In the genomic region with DNA sequence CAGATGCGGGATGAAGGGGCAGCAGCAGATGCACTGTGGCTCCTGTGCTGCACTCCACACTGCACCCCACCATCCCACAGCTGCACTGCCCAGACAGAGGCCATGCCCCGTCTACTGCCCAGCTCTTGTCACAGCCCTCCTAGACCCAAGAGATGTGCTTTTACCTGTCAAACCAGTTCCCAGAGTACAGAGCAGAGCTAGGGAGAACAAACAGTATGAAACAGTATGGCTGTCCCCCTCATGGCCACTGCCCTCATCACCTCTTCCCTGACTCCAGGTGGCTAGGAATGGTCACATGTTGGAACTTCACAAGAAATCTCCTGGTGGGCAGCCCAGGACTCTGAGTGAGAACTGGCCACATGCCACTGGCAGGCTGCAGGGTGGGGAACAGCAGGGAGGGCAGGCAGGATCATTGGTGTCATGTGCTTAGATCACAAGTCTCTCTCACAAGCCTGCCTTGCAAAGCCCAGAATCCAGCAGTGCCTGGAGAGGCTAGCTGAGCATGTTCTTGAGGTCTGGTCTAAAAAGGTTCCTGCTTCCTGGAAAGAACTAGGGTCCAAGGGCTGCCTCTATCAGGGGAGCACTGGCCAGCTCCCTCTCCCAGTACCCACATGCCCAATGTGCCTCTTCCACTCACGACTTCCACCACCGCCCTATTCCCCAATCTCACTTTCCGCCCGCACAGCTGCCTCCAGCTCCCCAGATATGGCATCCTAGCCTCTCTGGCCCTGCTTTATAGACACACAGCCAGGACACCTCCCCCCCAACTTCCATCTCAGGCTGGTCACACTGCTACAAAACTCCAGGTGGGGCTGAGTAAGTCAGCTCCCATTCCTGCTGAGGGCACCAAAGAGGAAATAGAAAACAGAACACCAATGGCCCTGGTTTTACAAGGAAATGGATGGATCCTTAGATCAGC, we compare ENCODE assay signal across 9 mouse cellular contexts. TPM values are rescaled to one million over a fixed set of nuclear protein-coding genes. Genes with fewer than 3 reads are reported as not detected.
DNase-seq lines count a peak whose midpoint lies in the region; ATAC-seq and TF ChIP-seq lines count a peak whose summit lies in the region.
"Had no signal": no experiment of that assay in that cellular context is flagged by ENCODE, and none has a peak within 500 bp of the region (broad histone marks: within the 10 kb centered on the region; RNA-seq: fewer than 3 reads in every experiment).

No protein-coding gene starts in this region.

- H3K9me3 ChIP-seq in forebrain, embryonic 14.5 days (replicated peaks; ENCODE audit: control insufficient read depth, low read length), result no peaks in the 10 kb centered on the region
- H3K9me3 ChIP-seq in forebrain, embryonic 11.5 days (ENCODE audit: control insufficient read depth, low read length), result no peaks in the 10 kb centered on the region
- H3K9me3 ChIP-seq in megakaryocyte, embryonic 14.5 days, result no peaks in the 10 kb centered on the region
- H3K9me3 ChIP-seq in intestine, postnatal 0 days (ENCODE audit: control insufficient read depth), result no peaks in the 10 kb centered on the region
- no peaks in the 10 kb centered on the region for H3K9me3 ChIP-seq in stomach, embryonic 15.5 days

- no peak overlapping the region for H3K4me3 ChIP-seq in forebrain, embryonic 14.5 days (ENCODE audit: low read depth, low read length)
- H3K4me3 ChIP-seq in forebrain, embryonic 11.5 days (ENCODE audit: low read depth, low read length), result no peak overlapping the region
- H3K4me3 ChIP-seq in megakaryocyte, embryonic 14.5 days (replicated peaks), result peak overlapping the region; percentile 82
- H3K4me3 ChIP-seq in intestine, postnatal 0 days (ENCODE audit: low read depth, low read length), result no peak overlapping the region
- H3K4me3 ChIP-seq in stomach, embryonic 15.5 days (replicated peaks), result no peak overlapping the region

- no peak overlapping the region for H3K4me2 ChIP-seq in forebrain, embryonic 14.5 days (ENCODE audit: low read length)
- no peak overlapping the region for H3K4me2 ChIP-seq in forebrain, embryonic 11.5 days (ENCODE audit: low read depth, low read length, severe bottlenecking)
- H3K4me2 ChIP-seq in intestine, postnatal 0 days (replicated peaks; ENCODE audit: low read depth), result no peak overlapping the region; the same call in 1 of the 2 replicates
- H3K4me2 ChIP-seq in stomach, embryonic 15.5 days, result peak overlapping the region; percentile 23; the same call in 1 of the 2 replicates

- ATAC-seq in forebrain, embryonic 14.5 days, result no peak
- ATAC-seq in forebrain, embryonic 11.5 days (replicated peaks; ENCODE audit: low FRiP score), result no peak
- no peak for ATAC-seq in megakaryocyte, adult 5-6 weeks (ENCODE audit: poor library complexity, severe bottlenecking)
- ATAC-seq in intestine, postnatal 0 days, result no peak
- no peak for ATAC-seq in stomach, embryonic 15.5 days (ENCODE audit: insufficient read depth, low FRiP score, low read depth)
- ATAC-seq: inflammation-experienced regulatory T-cells, adult 6 months had no signal

- DNase-seq in forebrain, embryonic 14.5 days (ENCODE audit: low spot score), result no peak
- no peak for DNase-seq in forebrain, embryonic 11.5 days (ENCODE audit: low spot score)
- DNase-seq in testis, postnatal 14 days (ENCODE audit: low spot score), result no peak
- DNase-seq in embryo, embryonic 10 days (ENCODE audit: low spot score), result no peak

- no peaks in the 10 kb centered on the region for H3K27me3 ChIP-seq in forebrain, embryonic 14.5 days (replicated peaks; ENCODE audit: control insufficient read depth, insufficient read depth, low read length)
- no peaks in the 10 kb centered on the region for H3K27me3 ChIP-seq in forebrain, embryonic 11.5 days (ENCODE audit: control insufficient read depth, insufficient read depth, low read length)
- no peaks in the 10 kb centered on the region for H3K27me3 ChIP-seq in megakaryocyte, embryonic 14.5 days (replicated peaks)
- H3K27me3 ChIP-seq in intestine, postnatal 0 days (replicated peaks; ENCODE audit: control insufficient read depth, insufficient read depth, low read length), result no peaks in the 10 kb centered on the region
- H3K27me3 ChIP-seq in stomach, embryonic 15.5 days (replicated peaks), result no peaks in the 10 kb centered on the region

- peaks cover 25% of the 10 kb centered on the region for H3K36me3 ChIP-seq in forebrain, embryonic 14.5 days (ENCODE audit: control insufficient read depth, insufficient read depth, low read length)
- no peaks in the 10 kb centered on the region for H3K36me3 ChIP-seq in forebrain, embryonic 11.5 days (ENCODE audit: control insufficient read depth, insufficient read depth, low read length)
- H3K36me3 ChIP-seq in megakaryocyte, embryonic 14.5 days (replicated peaks; ENCODE audit: low read length), result peaks cover 60% of the 10 kb centered on the region
- H3K36me3 ChIP-seq in intestine, postnatal 0 days (ENCODE audit: control insufficient read depth, insufficient read depth), result peaks cover 12% of the 10 kb centered on the region; the same call in 1 of the 2 replicates
- peaks cover 18% of the 10 kb centered on the region for H3K36me3 ChIP-seq in stomach, embryonic 15.5 days

- peak overlapping the region; percentile 10; the same call in 1 of the 2 replicates for H3K9ac ChIP-seq in forebrain, embryonic 14.5 days (ENCODE audit: low read length)
- no peak overlapping the region for H3K9ac ChIP-seq in forebrain, embryonic 11.5 days (ENCODE audit: low read length)
- H3K9ac ChIP-seq in intestine, postnatal 0 days (ENCODE audit: low read depth, low read length), result no peak overlapping the region
- H3K9ac ChIP-seq in stomach, embryonic 15.5 days, result 0 out of 2 replicates have a peak overlapping the region, but pooled peaks have one; percentile 0

- TF ChIP-seq CTCF in intestine, postnatal 0 days (IDR thresholded peaks at IDR 0.05; ENCODE audit: low read depth), result no peak

- 92% methylated on average over 6 of the region's 6 CpGs for WGBS in forebrain, embryonic 14.5 days
- WGBS in forebrain, embryonic 11.5 days, result 92% methylated on average over 6 of the region's 6 CpGs
- WGBS in intestine, postnatal 0 days, result 91% methylated on average over 6 of the region's 6 CpGs
- 83% methylated on average over 6 of the region's 6 CpGs for WGBS in stomach, embryonic 15.5 days

- peaks cover 19% of the 10 kb centered on the region for H3K4me1 ChIP-seq in forebrain, embryonic 14.5 days (ENCODE audit: control insufficient read depth, insufficient read depth, low read length)
- peaks cover 11% of the 10 kb centered on the region for H3K4me1 ChIP-seq in forebrain, embryonic 11.5 days (replicated peaks; ENCODE audit: control insufficient read depth, insufficient read depth, low read length)
- peaks cover 87% of the 10 kb centered on the region for H3K4me1 ChIP-seq in megakaryocyte, embryonic 14.5 days
- peaks cover 12% of the 10 kb centered on the region; the same call in 1 of the 2 replicates for H3K4me1 ChIP-seq in intestine, postnatal 0 days (replicated peaks; ENCODE audit: control insufficient read depth, insufficient read depth, low read length)
- peaks cover 40% of the 10 kb centered on the region for H3K4me1 ChIP-seq in stomach, embryonic 15.5 days

- H3K27ac ChIP-seq in forebrain, embryonic 14.5 days (ENCODE audit: low read depth, low read length), result no peak overlapping the region
- H3K27ac ChIP-seq in forebrain, embryonic 11.5 days (ENCODE audit: low read depth, low read length), result no peak overlapping the region
- H3K27ac ChIP-seq in intestine, postnatal 0 days (ENCODE audit: low read depth, low read length), result peak overlapping the region; percentile 15; the same call in 1 of the 2 replicates
- H3K27ac ChIP-seq in stomach, embryonic 15.5 days, result peak overlapping the region; percentile 36

RNA-seq across cellular contexts. Expression of a gene that starts 4.6 kb away (rescaled TPM):
- 12.6 and 13.5 TPM in 2 replicates for polyA plus RNA-seq in forebrain, embryonic 14.5 days (2014; fragmentation: Nextera tagmentation; extraction: Ambion mirVana)
- polyA plus RNA-seq in forebrain, embryonic 11.5 days (2014; fragmentation: Nextera tagmentation; extraction: Ambion mirVana), result 5.1 and 7.8 TPM in 2 replicates
- polyA plus RNA-seq in megakaryocyte, embryonic 14.5 days (2012; ENCODE audit: insufficient read depth, low replicate concordance), result 88.1 and 108 TPM in 2 replicates
- total RNA-seq in megakaryocyte, adult 5-6 weeks (2015), result 10.4 and 13.1 TPM in 2 replicates
- total RNA-seq in megakaryocyte, adult 5-6 weeks (2017), result 14.1 and 14.3 TPM in 2 replicates
- 13.9 and 15.0 TPM in 2 replicates for polyA plus RNA-seq in intestine, postnatal 0 days (2015; fragmentation: Nextera tagmentation; extraction: Ambion mirVana)
- 25.3 and 28.2 TPM in 2 replicates for polyA plus RNA-seq in stomach, embryonic 15.5 days (2015; fragmentation: Nextera tagmentation; extraction: Ambion mirVana)

RNA-seq across cellular contexts. Expression of a gene that starts 18.8 kb away (rescaled TPM):
- 0.15 TPM in 1 of 2 replicates, not detected in the other for polyA plus RNA-seq in forebrain, embryonic 14.5 days (2014; fragmentation: Nextera tagmentation; extraction: Ambion mirVana)
- 0.40 and 0.47 TPM in 2 replicates for polyA plus RNA-seq in forebrain, embryonic 11.5 days (2014; fragmentation: Nextera tagmentation; extraction: Ambion mirVana)
- polyA plus RNA-seq in megakaryocyte, embryonic 14.5 days (2012; ENCODE audit: insufficient read depth, low replicate concordance), result 6.0 and 13.6 TPM in 2 replicates
- 4.5 and 5.4 TPM in 2 replicates for total RNA-seq in megakaryocyte, adult 5-6 weeks (2015)
- total RNA-seq in megakaryocyte, adult 5-6 weeks (2017), result 3.2 and 4.8 TPM in 2 replicates
- 0.14 TPM in 1 of 2 replicates, not detected in the other for polyA plus RNA-seq in intestine, postnatal 0 days (2015; fragmentation: Nextera tagmentation; extraction: Ambion mirVana)
- 1.7 and 2.6 TPM in 2 replicates for polyA plus RNA-seq in stomach, embryonic 15.5 days (2015; fragmentation: Nextera tagmentation; extraction: Ambion mirVana)

RNA-seq across cellular contexts. Expression of a gene that starts 19.2 kb away (rescaled TPM):
- polyA plus RNA-seq in forebrain, embryonic 14.5 days (2014; fragmentation: Nextera tagmentation; extraction: Ambion mirVana), result 134 and 146 TPM in 2 replicates
- polyA plus RNA-seq in forebrain, embryonic 11.5 days (2014; fragmentation: Nextera tagmentation; extraction: Ambion mirVana), result 151 and 156 TPM in 2 replicates
- 30.5 and 69.9 TPM in 2 replicates for polyA plus RNA-seq in megakaryocyte, embryonic 14.5 days (2012; ENCODE audit: insufficient read depth, low replicate concordance)
- 78.2 and 107 TPM in 2 replicates for total RNA-seq in megakaryocyte, adult 5-6 weeks (2015)
- 39.9 and 49.3 TPM in 2 replicates for total RNA-seq in megakaryocyte, adult 5-6 weeks (2017)
- polyA plus RNA-seq in intestine, postnatal 0 days (2015; fragmentation: Nextera tagmentation; extraction: Ambion mirVana), result 99.5 and 102 TPM in 2 replicates
- 143 and 157 TPM in 2 replicates for polyA plus RNA-seq in stomach, embryonic 15.5 days (2015; fragmentation: Nextera tagmentation; extraction: Ambion mirVana)

RNA-seq across cellular contexts. Expression of a gene that starts 40.6 kb away (rescaled TPM):
- polyA plus RNA-seq in forebrain, embryonic 14.5 days (2014; fragmentation: Nextera tagmentation; extraction: Ambion mirVana), result 0.36 and 0.57 TPM in 2 replicates
- 0.11 TPM in 1 of 2 replicates, not detected in the other for polyA plus RNA-seq in forebrain, embryonic 11.5 days (2014; fragmentation: Nextera tagmentation; extraction: Ambion mirVana)
- 1.3 and 2.9 TPM in 2 replicates for polyA plus RNA-seq in megakaryocyte, embryonic 14.5 days (2012; ENCODE audit: insufficient read depth, low replicate concordance)
- 0.23 TPM in 1 of 2 replicates, not detected in the other for total RNA-seq in megakaryocyte, adult 5-6 weeks (2015)
- total RNA-seq in megakaryocyte, adult 5-6 weeks (2017), result not detected in 2 replicates
- polyA plus RNA-seq in intestine, postnatal 0 days (2015; fragmentation: Nextera tagmentation; extraction: Ambion mirVana), result not detected in 2 replicates
- 0.30 and 0.83 TPM in 2 replicates for polyA plus RNA-seq in stomach, embryonic 15.5 days (2015; fragmentation: Nextera tagmentation; extraction: Ambion mirVana)
- polyA plus RNA-seq: inflammation-experienced regulatory T-cells, adult 6 months had no signal

RNA-seq across cellular contexts. Expression of a gene that starts 46.0 kb away (rescaled TPM):
- polyA plus RNA-seq in forebrain, embryonic 14.5 days (2014; fragmentation: Nextera tagmentation; extraction: Ambion mirVana), result 27.1 and 40.1 TPM in 2 replicates
- 59.7 and 64.1 TPM in 2 replicates for polyA plus RNA-seq in forebrain, embryonic 11.5 days (2014; fragmentation: Nextera tagmentation; extraction: Ambion mirVana)
- polyA plus RNA-seq in megakaryocyte, embryonic 14.5 days (2012; ENCODE audit: insufficient read depth, low replicate concordance), result 109 and 265 TPM in 2 replicates
- total RNA-seq in megakaryocyte, adult 5-6 weeks (2015), result 15.8 and 23.4 TPM in 2 replicates
- 28.8 and 32.6 TPM in 2 replicates for total RNA-seq in megakaryocyte, adult 5-6 weeks (2017)
- 14.8 and 16.9 TPM in 2 replicates for polyA plus RNA-seq in intestine, postnatal 0 days (2015; fragmentation: Nextera tagmentation; extraction: Ambion mirVana)
- 44.8 and 48.3 TPM in 2 replicates for polyA plus RNA-seq in stomach, embryonic 15.5 days (2015; fragmentation: Nextera tagmentation; extraction: Ambion mirVana)

Comparison
In these comparisons a context has a peak if more than half of its experiments do, and no peak if none do; other contexts are left out.
1. H3K9ac ChIP-seq: peak in forebrain, embryonic 14.5 days (single experiment) and stomach, embryonic 15.5 days (single experiment); none in forebrain, embryonic 11.5 days (single experiment) and intestine, postnatal 0 days (single experiment).
2. H3K27ac ChIP-seq: peak in intestine, postnatal 0 days (single experiment) and stomach, embryonic 15.5 days (single experiment); none in forebrain, embryonic 14.5 days (single experiment) and forebrain, embryonic 11.5 days (single experiment).